Mouse (Mus musculus) gastrocnemius, postnatal 14 days (tissue): ENCODE measurements around the gene Sh3kbp1. TPM values are rescaled to one million over a fixed set of nuclear protein-coding genes. Genes with fewer than 3 reads are reported as not detected.

ENCODE experiments used
- DNase-seq: peaks from one replicate; pipeline ENCODE4 v3.0.0; 2021; ENCODE audit warnings: mixed read lengths
- intact Hi-C: fragments of 180-260 bp; cut with DNase I; formaldehyde crosslinking; loops from one replicate; pipeline ENCODE4 v1.15.1; 2025; ENCODE audit warnings: low total_unique reads
- total RNA-seq, 2 experiments: library from RNA; stranded (reverse); gene quantifications; 2 replicates each; pipeline ENCODE4 v1.2.3; 2021

Sh3kbp1 gene
- total RNA-seq, 2 experiments from 2014 or later, result 25.0 to 26.0 TPM

DNA sequence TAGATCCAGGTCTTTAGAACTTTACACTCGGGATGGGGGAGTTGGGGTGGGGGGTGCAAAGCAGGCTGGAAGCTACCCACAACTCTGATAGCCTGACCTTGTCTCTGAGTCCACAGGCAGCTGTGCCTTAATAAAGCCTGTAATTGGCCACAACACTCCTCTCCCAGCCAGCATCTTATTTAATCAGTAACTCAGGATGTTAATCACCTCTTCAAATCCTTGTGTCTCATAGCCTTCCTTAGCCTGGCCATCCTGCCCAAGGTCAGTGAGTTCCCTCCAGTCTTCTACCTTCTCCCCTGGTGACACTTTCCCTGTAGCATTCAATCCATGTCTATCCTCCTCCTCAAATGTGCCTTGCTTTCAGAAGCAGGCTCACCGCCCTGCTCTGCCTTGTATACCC lies 342.0 kb downstream of the Sh3kbp1 start:
- intact Hi-C loops, result no loop called here
- no peak for DNase-seq

DNA sequence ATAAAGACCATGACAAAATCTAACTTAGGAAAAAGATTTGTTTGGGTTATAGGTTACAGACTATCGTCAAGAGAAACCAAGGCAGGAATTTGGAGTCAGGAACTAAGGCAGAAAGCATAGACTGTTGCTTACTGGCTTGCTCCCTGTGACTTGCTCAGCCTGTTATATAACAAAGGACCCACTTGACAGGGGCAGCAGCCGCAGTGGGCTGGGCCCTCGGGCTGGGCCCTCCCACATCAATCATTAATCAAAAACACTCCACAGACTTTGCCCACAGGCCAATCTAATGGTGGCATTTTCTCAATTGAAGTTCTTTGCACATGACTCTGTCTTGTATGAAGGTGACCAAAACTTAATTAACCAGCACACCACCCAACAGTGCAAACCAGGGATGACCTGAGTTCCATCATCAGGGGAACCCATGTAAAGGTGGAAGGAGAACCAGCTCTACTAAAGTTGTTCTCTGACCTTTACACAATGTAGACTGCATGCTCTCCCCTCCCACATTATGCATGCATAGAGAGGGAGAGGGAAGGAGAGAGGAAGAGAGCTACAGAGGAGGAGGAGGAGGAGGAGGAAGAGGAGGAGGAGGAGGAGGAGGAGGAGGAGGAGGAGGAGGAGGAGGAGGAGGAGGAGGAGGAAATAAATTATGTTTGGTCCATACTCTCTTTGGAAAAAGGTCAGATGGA lies 344.2 kb downstream of the Sh3kbp1 start:
- no peak for DNase-seq
- intact Hi-C loops, result no loop called here

- DNase-seq, result no peak
- intact Hi-C loops, result no loop called here
Measured at GRCm38 (mm10) chrX:159973730-159974129, 346.7 kb downstream of the Sh3kbp1 start.

DNA sequence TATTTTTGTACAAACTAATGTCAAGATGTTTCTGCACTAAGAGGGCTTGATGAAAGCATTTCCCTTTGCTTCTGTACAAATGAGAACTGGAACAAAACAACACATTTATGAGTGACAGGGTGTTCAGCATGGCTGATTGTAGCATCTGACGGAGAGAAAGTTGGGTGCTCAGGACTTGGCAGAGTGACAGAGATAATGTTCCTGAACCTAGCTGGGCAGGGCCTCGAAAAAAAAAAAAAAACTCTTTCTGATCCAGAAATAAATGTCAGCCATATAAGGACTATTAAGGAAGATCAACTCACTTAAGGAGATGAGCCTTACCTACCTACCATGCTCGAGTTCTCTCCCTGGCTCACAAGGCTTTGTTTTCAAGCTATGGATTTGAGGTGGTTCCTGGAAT lies 349.2 kb downstream of the Sh3kbp1 start:
- intact Hi-C loops, result no loop called here
- DNase-seq, result no peak

- intact Hi-C loops, result no loop called here
- peak; percentile 59 for DNase-seq
Measured at GRCm38 (mm10) chrX:159988002-159988960, 361.2 kb downstream of the Sh3kbp1 start, which contains the start of gene Map3k15. Gene Map3k15, plus strand, starts transcription at chrX:159988433.

DNA sequence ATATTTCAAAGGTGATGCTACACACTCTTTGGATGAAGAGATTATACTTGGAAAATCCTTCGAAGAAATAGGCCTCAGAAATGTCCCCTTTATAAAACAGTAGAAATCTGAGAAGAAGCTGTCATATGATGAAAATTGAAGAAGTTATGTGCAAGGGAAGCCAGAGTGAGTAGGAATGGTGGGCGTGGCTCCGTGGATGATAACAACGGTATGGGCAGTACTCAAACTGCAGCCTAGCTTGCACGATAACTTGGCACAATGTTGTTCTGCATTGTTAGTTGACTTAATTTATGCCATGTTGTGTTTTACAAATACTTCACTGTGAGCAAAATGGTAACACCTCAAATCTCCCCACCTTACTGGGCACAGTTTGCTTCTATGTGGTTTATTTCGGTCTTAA lies 368.7 kb downstream of the Sh3kbp1 start:
- intact Hi-C loops, result no loop called here
- no peak for DNase-seq

Other genes with a start within 250 kb of the Sh3kbp1 start
- gene Map7d2, start 212.7 kb upstream of the Sh3kbp1 start, total RNA-seq, result under 1 TPM; 0.16 to 0.82 TPM
- gene Bclaf3, start 100.6 kb upstream of the Sh3kbp1 start, total RNA-seq, result 1 to 10 TPM; 1.6 to 2.4 TPM